Mouse (Mus musculus): ENCODE measurements around the gene Fam126a. TPM values are rescaled to one million over a fixed set of nuclear protein-coding genes. Genes with fewer than 3 reads are reported as not detected.

The Fam126a gene
- 18.2 and 22.6 TPM in 2 replicates for total RNA-seq (2012; rRNA removed)
- total RNA-seq (2014; rRNA removed), result 16.5 and 19.6 TPM in 2 replicates
- polyA plus RNA-seq (2012; ENCODE audit: insufficient read length, low read depth), result 31.6 and 32.6 TPM in 2 replicates

DNA sequence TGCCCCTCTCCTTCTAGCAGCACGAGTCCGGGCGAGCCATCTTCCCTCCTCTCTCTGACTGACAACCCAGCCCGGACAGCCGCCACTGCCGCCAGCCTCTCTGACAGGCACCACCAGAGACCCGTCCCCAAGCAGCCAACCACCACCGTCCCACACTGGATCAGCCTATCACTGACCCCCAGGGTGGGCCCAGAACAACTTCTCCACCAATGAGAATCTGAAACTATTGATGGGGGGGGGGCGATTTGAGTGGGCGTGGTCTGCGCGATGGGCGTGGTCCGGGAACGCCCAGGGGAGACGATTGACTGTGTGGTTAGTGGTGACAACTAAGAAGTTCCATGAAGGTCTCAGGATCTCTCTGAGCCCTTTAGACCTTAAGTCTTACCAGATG, at the start of gene Fam126a:
Gene Fam126a (minus strand): TSS at position 112 of the 391 bp plus-strand sequence.
- H3K79me2 ChIP-seq (replicated peaks; ENCODE audit: control insufficient read depth, extremely low read depth, insufficient read depth, poor library complexity, severe bottlenecking), result peaks cover 21% of the 10 kb centered on the region
- no peaks in the 10 kb centered on the region for H3K9me3 ChIP-seq (replicated peaks; ENCODE audit: low read length)
- H3K4me3 ChIP-seq (replicated peaks in 1 of 3; ENCODE audit: low read depth in 2 of 3, low read length in 2 of 3, poor library complexity in 1 of 3), result peak within 1 kb of the TSS; percentile 74 to 98 (median 98)
- dilution Hi-C loops (cut with MboI; ENCODE audit: extremely low pct_ligation_motif_present, extremely low pct_unique_long_range_greater_than_20kb, low sequenced_read_pairs), result no loop called here
- peak within 1 kb of the TSS; percentile 53 for H3K4me2 ChIP-seq (ENCODE audit: insufficient read depth, low read depth, poor library complexity, severe bottlenecking)
- H3K4me1 ChIP-seq (ENCODE audit: control insufficient read depth in 1 of 2, insufficient read depth in 2 of 2), result peaks cover 10 to 56% of the 10 kb centered on the region in 2 experiments; a peak in 3 of 4 replicates
- peak within 1 kb of the TSS; percentile 58 for H3K27ac ChIP-seq (ENCODE audit: insufficient read depth, low read depth)
- H3K9ac ChIP-seq (ENCODE audit: insufficient read depth, low read depth), result peak within 1 kb of the TSS; percentile 84
- in situ Hi-C loops (cut with MboI; ENCODE audit: low pct_ligation_motif_present, low pct_unique_long_range_greater_than_20kb, low sequenced_read_pairs), result no loop called here
- TF ChIP-seq TBP (conservative IDR thresholded peaks at IDR 0.05; ENCODE audit: low read depth, low read length) (0 out of 2 replicates have a peak, but pooled peaks have one; percentile 50), GABPA (IDR thresholded peaks at IDR 0.05; ENCODE audit: insufficient replicate concordance, low read depth, low read length) (no peak), SIN3A (IDR thresholded peaks at IDR 0.05; ENCODE audit: low read length) (peak; percentile 80; the same call in 1 of the 2 replicates), JUND (conservative IDR thresholded peaks at IDR 0.05; ENCODE audit: low read depth, low read length) (peak; percentile 31; the same call in 1 of the 2 replicates), POLR2A (IDR thresholded peaks at IDR 0.05; ENCODE audit: low read depth, low read length) (peak; percentile 89), BHLHE40 (IDR thresholded peaks at IDR 0.05; ENCODE audit: low read depth, low read length) (no peak), KAT2A (IDR thresholded peaks at IDR 0.05; ENCODE audit: insufficient replicate concordance, low read length) (0 out of 2 replicates have a peak, but pooled peaks have one; percentile 39), MEF2A (IDR thresholded peaks at IDR 0.05; ENCODE audit: borderline replicate concordance, low read depth, low read length) (peak; percentile 36; the same call in 1 of the 2 replicates), RAD21 (IDR thresholded peaks at IDR 0.05; ENCODE audit: low read depth, low read length) (no peak), HCFC1 (IDR thresholded peaks at IDR 0.05; ENCODE audit: low read depth, low read length) (peak; percentile 32; the same call in 1 of the 2 replicates), ZNF384 (IDR thresholded peaks at IDR 0.05; ENCODE audit: low read depth, low read length) (peak; percentile 15), MAZ (IDR thresholded peaks at IDR 0.05; ENCODE audit: low read depth, low read length) (peak; percentile 95), ETS1 (conservative IDR thresholded peaks at IDR 0.05; ENCODE audit: low read depth, low read length) (no peak), CHD1 (IDR thresholded peaks at IDR 0.05; ENCODE audit: low read depth, low read length) (peak; percentile 56; the same call in 1 of the 2 replicates), MXI1 (IDR thresholded peaks at IDR 0.05; ENCODE audit: low read depth, low read length) (peak; percentile 47; the same call in 1 of the 2 replicates), NRF1 (IDR thresholded peaks at IDR 0.05; ENCODE audit: low read depth, low read length) (peak; percentile 60), PAX5 (IDR thresholded peaks at IDR 0.05; ENCODE audit: low read length) (no peak), TCF12 (IDR thresholded peaks at IDR 0.05; ENCODE audit: low read depth, low read length) (peak; percentile 90), MAX (IDR thresholded peaks at IDR 0.05; ENCODE audit: low read length) (peak; percentile 31; the same call in 1 of the 2 replicates), ZKSCAN1 (IDR thresholded peaks at IDR 0.05; ENCODE audit: borderline replicate concordance, low read depth, low read length) (no peak), POLR2AphosphoS2 (IDR thresholded peaks at IDR 0.05; ENCODE audit: low read depth, low read length) (0 out of 2 replicates have a peak, but pooled peaks have one; percentile 58), NELFE (IDR thresholded peaks at IDR 0.05; ENCODE audit: low read depth, low read length) (peak; percentile 78), CHD2 (IDR thresholded peaks at IDR 0.05; ENCODE audit: low read length) (peak; percentile 90), CTCF (conservative IDR thresholded peaks at IDR 0.05 in 1 of 2, IDR thresholded peaks at IDR 0.05 in 1 of 2; ENCODE audit: low read depth in 2 of 2, low read length in 2 of 2) (no peak), E2F4 (IDR thresholded peaks at IDR 0.05; ENCODE audit: insufficient replicate concordance, low read depth, low read length) (no peak), ZMIZ1 (IDR thresholded peaks at IDR 0.05; ENCODE audit: low read depth, low read length) (peak; percentile 75), RCOR1 (conservative IDR thresholded peaks at IDR 0.05; ENCODE audit: low read depth, low read length) (no peak), ELF1 (IDR thresholded peaks at IDR 0.05; ENCODE audit: low read depth, low read length) (peak; percentile 44; the same call in 1 of the 2 replicates)
- no peaks in the 10 kb centered on the region for H3K27me3 ChIP-seq (replicated peaks)
- peak; percentile 96 for DNase-seq (ENCODE audit: extremely low read depth)
- peaks cover 2 to 19% of the 10 kb centered on the region in 2 experiments for H3K36me3 ChIP-seq (replicated peaks in 1 of 2; ENCODE audit: control insufficient read depth in 1 of 2, insufficient read depth in 1 of 2, low read length in 1 of 2)
